Mouse (Mus musculus): Measurements from ENCODE around the gene Lbr. TPM values are rescaled to one million over a fixed set of nuclear protein-coding genes. Genes with fewer than 3 reads are reported as not detected.
A peak's percentile ranks its signal among the peaks of the same experiment; 100 is the strongest.

The Lbr gene
- polyA plus RNA-seq, 1 experiment, result 54.3 TPM

DNA sequence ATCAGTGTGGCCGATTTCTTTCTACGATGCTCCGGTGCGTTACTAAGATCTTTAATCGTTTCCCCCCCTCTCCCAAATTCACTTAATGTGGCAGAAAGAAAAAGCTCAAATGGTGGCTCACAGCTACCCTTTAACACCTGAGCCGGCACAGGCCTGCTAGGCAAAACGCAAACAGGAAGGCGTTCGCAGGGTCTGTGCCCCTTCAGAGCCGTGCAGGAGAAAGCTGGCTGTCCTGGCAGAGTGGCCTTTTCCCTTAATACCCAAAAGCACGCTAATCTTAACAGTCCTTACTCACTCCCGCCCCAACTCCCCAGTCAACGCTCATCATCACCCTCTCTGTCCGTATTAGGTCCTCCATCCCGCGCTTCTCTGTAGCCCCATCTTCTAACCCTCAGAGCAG is 1.4 kb downstream of the Lbr start:
- peak overlapping the region; percentile 66 for H3K27ac ChIP-seq (ENCODE audit: insufficient read depth, low read depth, low read length)
- TF ChIP-seq POLR2A (IDR thresholded peaks at IDR 0.05; ENCODE audit: borderline replicate concordance, low read depth, low read length), result no peak
- H3K4me1 ChIP-seq (ENCODE audit: control insufficient read depth, insufficient read depth, low read length), result peaks cover 37% of the 10 kb centered on the region
- H3K4me3 ChIP-seq (ENCODE audit: insufficient read depth, low read length), result peak overlapping the region; percentile 84

DNA sequence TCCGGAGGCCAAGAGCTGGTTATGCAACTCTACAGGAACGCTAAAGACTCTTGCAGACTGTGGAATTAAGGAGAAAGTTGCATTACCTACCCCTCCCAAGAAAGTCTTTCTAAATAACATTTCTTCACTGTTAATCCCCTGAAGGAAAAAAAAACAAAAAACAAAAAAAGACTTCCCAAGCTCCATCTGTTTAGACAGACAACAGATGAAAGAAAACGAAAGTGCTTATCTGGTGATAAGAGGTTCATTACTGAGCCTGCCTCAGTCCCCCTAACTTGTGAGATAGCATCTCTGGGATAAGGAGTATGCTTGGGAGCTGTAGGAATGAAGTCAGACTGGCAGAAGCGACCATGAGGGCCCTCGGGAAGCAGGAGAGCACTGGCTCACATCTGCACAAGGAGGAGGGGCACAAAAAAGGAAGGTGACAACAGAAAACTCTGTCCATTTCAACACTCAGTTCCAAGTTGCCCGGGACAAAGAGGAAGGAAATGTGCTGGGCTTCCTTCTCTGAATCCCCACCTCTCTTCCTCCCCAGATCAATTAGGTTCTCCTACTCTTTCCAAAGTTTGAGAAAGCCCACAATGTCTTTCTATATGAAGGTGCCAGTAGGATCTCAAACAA is 3.0 kb downstream of the Lbr start:
- Histone ChIP-seq H3K4me1 (ENCODE audit: control insufficient read depth, insufficient read depth, low read length) (peaks cover 29% of the 10 kb centered on the region), H3K4me3 (ENCODE audit: insufficient read depth, low read length) (peak overlapping the region; percentile 40), H3K27ac (ENCODE audit: insufficient read depth, low read depth, low read length) (peak overlapping the region; percentile 41)
- TF ChIP-seq CTCF (IDR thresholded peaks at IDR 0.05; ENCODE audit: low read depth, low read length), result no peak
- TF ChIP-seq POLR2A (IDR thresholded peaks at IDR 0.05; ENCODE audit: borderline replicate concordance, low read depth, low read length), result no peak

DNA sequence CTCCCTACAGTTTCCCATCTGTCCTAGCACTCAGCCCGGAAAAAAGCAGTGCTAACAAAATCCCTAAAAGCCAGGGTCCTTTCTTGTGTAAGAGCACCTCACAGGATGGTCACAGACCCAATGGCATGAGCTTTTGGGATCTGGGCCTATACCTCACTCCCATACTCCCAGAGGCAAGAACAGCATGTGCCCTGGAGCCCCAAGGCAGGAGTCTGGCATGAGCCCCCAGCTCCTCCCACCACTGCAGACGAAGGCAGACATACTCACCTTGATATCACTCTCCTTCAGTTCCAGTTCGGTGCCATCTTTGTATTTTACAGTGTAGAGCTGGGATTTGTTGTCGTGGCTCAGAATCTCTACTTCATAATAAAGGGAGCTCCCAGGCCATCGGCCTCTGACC is 4.7 kb downstream of the Lbr start:
- Histone ChIP-seq H3K27ac (ENCODE audit: insufficient read depth, low read depth, low read length) (no peak overlapping the region), H3K4me1 (ENCODE audit: control insufficient read depth, insufficient read depth, low read length) (peaks cover 28% of the 10 kb centered on the region), H3K4me3 (ENCODE audit: insufficient read depth, low read length) (no peak overlapping the region)
- TF ChIP-seq POLR2A (IDR thresholded peaks at IDR 0.05; ENCODE audit: borderline replicate concordance, low read depth, low read length) (no peak), CTCF (IDR thresholded peaks at IDR 0.05; ENCODE audit: low read depth, low read length) (no peak)

DNA sequence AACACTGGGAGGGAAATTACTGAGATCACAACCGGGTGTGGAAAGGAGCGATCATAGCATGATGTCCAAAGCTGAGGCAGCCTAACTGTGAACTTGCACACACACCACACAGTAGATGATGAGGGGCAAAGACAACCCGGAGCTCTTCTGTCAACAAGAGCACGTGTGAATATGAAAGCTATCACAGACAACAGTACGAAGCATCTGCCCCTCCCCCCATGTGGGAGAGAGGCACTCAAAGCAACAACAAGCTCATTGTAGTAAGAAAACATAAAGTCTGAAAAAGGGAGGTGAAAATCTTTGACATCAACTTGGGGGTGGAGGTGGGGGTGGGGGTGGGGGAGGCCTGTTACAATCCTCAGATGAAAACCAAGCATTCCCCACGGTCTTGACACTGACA is 9.7 kb downstream of the Lbr start:
- Histone ChIP-seq H3K4me1 (ENCODE audit: control insufficient read depth, insufficient read depth, low read length) (peaks cover 5% of the 10 kb centered on the region), H3K4me3 (ENCODE audit: insufficient read depth, low read length) (no peak overlapping the region), H3K27ac (ENCODE audit: insufficient read depth, low read depth, low read length) (no peak overlapping the region)
- TF ChIP-seq CTCF (IDR thresholded peaks at IDR 0.05; ENCODE audit: low read depth, low read length) (no peak), POLR2A (IDR thresholded peaks at IDR 0.05; ENCODE audit: borderline replicate concordance, low read depth, low read length) (no peak)

DNA sequence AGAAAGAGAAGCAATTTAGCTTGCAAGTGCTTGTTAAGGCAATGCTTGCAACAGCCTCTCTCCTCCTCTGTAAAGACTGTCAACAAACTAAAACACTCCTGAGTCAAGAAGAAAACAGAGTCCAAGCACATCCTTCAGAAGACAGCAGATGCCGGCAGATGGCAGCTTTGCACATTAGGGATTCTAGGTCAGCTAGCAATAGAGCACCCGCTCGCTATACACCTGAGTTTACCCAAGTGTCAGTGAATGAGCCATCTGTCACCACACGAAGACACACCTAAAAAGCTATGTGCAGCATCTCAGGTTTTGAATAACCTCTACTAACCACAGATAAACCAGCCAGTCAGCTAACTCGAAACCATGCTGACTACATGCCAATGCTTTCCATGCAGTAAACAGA is 10.1 kb downstream of the Lbr start:
- no peak for TF ChIP-seq POLR2A (IDR thresholded peaks at IDR 0.05; ENCODE audit: borderline replicate concordance, low read depth, low read length)
- no peak for TF ChIP-seq CTCF (IDR thresholded peaks at IDR 0.05; ENCODE audit: low read depth, low read length)
- Histone ChIP-seq H3K27ac (ENCODE audit: insufficient read depth, low read depth, low read length) (no peak overlapping the region), H3K4me1 (ENCODE audit: control insufficient read depth, insufficient read depth, low read length) (peaks cover 3% of the 10 kb centered on the region), H3K4me3 (ENCODE audit: insufficient read depth, low read length) (no peak overlapping the region)

DNA sequence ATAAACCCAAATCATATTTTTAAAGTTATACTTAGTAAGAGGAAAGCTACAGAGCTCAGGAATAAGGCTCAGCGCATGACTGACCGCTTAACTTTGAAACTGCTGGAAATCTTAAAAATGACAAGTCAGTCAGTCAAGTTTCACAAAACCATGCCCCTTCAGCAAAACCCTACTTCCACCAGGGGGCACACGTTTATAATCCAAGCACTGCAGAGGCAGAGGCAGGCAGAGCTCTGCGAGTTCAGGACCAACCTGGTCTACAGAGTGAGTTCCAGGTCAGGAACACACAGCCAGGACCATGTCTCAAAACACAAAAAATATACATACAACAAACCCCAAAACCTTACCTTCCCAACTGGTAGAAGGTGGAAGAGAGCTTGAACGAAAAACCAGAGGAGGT is 14.5 kb downstream of the Lbr start:
- Histone ChIP-seq H3K27ac (ENCODE audit: insufficient read depth, low read depth, low read length) (no peak overlapping the region), H3K4me1 (ENCODE audit: control insufficient read depth, insufficient read depth, low read length) (no peaks in the 10 kb centered on the region)
- TF ChIP-seq POLR2A (IDR thresholded peaks at IDR 0.05; ENCODE audit: borderline replicate concordance, low read depth, low read length), result no peak
- no peak for TF ChIP-seq CTCF (IDR thresholded peaks at IDR 0.05; ENCODE audit: low read depth, low read length)

DNA sequence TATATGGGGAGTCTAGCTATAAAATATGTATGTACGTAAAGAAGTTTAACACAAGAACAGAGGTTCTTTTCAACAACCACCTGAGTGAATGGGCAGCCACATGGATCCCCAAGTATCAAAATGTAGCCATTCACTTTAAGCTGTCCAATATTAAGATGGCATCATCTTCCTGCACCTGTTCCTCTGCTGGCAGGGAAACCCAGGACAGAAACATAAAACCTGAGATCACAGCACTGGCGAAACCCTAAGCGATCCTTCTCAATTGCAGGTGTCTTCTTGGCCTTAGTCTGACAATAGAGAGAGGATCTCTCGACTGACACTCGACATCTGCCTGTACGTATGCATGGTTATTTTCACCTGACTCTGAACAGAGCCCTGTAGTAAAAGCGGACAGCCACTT is 16.1 kb downstream of the Lbr start:
- no peak overlapping the region for H3K27ac ChIP-seq (ENCODE audit: insufficient read depth, low read depth, low read length)
- no peak for TF ChIP-seq POLR2A (IDR thresholded peaks at IDR 0.05; ENCODE audit: borderline replicate concordance, low read depth, low read length)
- TF ChIP-seq CTCF (IDR thresholded peaks at IDR 0.05; ENCODE audit: low read depth, low read length), result no peak
- no peak overlapping the region for H3K4me3 ChIP-seq (ENCODE audit: insufficient read depth, low read length)
- no peaks in the 10 kb centered on the region for H3K4me1 ChIP-seq (ENCODE audit: control insufficient read depth, insufficient read depth, low read length)

More for the DNA sequence above, 14.5 kb downstream of the Lbr start:
- H3K4me3 ChIP-seq (ENCODE audit: insufficient read depth, low read length), result no peak overlapping the region

DNA sequence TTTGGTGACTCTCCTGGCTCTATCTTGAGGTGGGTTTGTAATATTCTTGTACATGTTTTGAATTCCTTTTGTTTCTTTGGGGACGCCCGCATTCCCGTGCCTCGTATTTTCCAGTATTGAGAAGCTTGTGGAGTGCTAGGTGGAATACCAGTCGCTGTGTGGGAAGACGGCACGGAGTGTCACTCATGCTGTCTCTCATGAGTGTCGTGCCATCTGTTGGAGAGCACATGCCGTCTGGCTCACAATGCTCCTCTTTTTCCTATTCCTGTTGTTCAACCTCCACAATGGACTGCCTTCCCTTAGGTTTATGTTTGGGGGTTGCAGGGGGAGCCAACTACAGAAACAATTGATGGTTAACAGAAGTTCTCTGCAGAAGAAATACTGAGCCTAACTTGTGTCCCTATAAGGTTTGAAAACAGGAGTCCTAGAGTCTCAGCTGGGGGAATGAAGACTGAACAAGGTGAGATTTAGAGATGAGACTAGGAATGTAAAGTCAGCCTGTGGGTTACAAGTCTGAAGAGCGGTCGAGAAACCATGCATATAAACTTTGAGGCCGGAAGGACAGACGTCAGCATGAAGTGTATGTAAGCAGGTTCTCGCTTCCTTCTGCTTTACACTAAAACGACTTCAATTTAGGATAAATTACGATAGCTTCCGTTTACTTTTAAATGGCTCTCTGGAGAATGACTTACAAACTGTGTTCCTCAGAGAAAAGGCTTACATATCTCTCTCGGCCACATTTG is 31.2 kb downstream of the Lbr start:
- H3K4me3 ChIP-seq (ENCODE audit: insufficient read depth, low read length), result no peak overlapping the region
- no peaks in the 10 kb centered on the region for H3K4me1 ChIP-seq (ENCODE audit: control insufficient read depth, insufficient read depth, low read length)
- H3K27ac ChIP-seq (ENCODE audit: insufficient read depth, low read depth, low read length), result no peak overlapping the region
- no peak for TF ChIP-seq CTCF (IDR thresholded peaks at IDR 0.05; ENCODE audit: low read depth, low read length)
- TF ChIP-seq POLR2A (IDR thresholded peaks at IDR 0.05; ENCODE audit: borderline replicate concordance, low read depth, low read length), result no peak

DNA sequence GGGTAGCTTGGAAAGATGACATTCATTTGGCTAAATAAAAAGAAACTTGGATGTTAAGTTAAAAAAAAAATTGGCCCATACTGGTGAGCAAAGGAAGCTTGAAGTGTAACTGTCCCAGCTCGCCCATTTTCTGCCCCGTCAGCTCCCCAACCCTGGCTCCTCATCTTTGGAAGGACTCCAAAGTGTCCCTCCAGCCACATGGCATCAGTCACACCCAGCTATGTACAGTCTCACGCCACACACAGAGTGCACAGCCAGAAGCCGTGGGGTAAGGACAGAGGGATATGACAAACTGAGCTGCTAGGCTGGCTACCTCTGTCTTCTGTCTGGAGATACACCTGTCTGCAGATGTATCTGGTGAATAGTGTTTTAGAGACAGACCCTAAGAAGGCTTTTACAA is 42.2 kb downstream of the Lbr start:
- Histone ChIP-seq H3K4me3 (ENCODE audit: insufficient read depth, low read length) (no peak overlapping the region), H3K4me1 (ENCODE audit: control insufficient read depth, insufficient read depth, low read length) (no peaks in the 10 kb centered on the region), H3K27ac (ENCODE audit: insufficient read depth, low read depth, low read length) (no peak overlapping the region)
- TF ChIP-seq CTCF (IDR thresholded peaks at IDR 0.05; ENCODE audit: low read depth, low read length) (no peak), POLR2A (IDR thresholded peaks at IDR 0.05; ENCODE audit: borderline replicate concordance, low read depth, low read length) (no peak)

DNA sequence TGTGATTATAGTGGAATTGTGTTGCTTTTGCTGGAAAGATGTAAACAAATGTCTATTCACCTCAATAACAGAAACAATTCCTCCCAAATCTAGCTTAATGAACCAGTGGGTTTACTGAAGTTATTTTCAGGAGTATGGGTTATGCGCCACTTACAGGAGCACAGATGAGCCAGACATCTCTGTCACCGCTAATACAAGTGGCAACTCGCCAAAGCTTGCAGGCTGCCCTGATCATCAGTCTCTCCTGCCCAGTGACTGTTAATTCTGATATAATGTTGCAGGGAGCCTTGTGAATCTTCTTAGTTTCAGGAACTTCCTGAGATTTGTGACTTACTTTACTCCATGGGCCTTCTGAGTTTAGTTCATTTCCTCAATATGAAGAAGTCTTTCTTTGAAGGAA is 42.9 kb downstream of the Lbr start:
- Histone ChIP-seq H3K27ac (ENCODE audit: insufficient read depth, low read depth, low read length) (no peak overlapping the region), H3K4me3 (ENCODE audit: insufficient read depth, low read length) (no peak overlapping the region), H3K4me1 (ENCODE audit: control insufficient read depth, insufficient read depth, low read length) (no peaks in the 10 kb centered on the region)
- no peak for TF ChIP-seq CTCF (IDR thresholded peaks at IDR 0.05; ENCODE audit: low read depth, low read length)
- TF ChIP-seq POLR2A (IDR thresholded peaks at IDR 0.05; ENCODE audit: borderline replicate concordance, low read depth, low read length), result no peak
